Mouse (Mus musculus) frontal cortex, postnatal 14 days (tissue): ENCODE data around the gene Tspyl4.
"Not testable (repeated sequence)": the region's sequence is repeated elsewhere in the genome, so short reads cannot be mapped to it uniquely, and the experiment has no call there.

Experiments
- DNase-seq, 2 experiments: peaks; one replicate each; pipeline ENCODE4 v3.0.0; 2022; ENCODE audit warnings: low spot score in 2 of 2

Gene Tspyl4

DNA sequence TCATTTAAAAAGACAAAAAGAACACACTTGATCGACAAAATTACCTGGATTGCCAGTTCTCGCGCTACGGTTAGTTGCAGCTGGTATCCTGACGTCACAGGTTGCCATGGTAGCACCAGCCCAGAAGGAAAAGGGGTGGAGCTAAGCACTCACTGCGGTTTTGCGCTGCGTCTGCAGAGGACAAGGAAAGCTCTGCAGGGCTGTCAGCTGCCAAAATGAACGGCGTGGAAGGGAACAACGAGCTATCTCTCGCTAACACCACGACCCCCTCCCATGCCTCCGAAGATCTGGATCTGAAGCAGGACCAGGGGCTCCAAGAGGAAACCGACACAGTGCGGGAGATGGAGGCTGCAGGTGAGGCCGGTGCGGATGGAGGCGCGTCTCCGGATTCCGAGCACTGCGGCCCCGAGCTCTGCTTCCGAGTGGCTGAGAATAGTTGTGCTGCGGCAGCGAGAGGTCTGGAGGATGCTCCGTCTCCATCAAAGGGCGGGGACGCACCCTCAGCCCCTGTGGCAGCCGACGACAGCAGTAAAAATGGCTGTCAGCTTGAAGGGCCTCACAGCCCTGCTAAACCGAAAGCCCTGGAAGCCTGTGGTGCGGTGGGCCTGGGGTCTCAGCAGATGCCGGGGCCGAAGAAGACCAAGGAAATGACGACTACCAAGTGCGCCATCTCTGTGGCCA lies at the start of gene Tspyl4:
Gene Tspyl4, plus strand, starts transcription at position 144 of the 681 bp plus-strand sequence.
- DNase-seq: peak; percentile 91 to 93

DNA sequence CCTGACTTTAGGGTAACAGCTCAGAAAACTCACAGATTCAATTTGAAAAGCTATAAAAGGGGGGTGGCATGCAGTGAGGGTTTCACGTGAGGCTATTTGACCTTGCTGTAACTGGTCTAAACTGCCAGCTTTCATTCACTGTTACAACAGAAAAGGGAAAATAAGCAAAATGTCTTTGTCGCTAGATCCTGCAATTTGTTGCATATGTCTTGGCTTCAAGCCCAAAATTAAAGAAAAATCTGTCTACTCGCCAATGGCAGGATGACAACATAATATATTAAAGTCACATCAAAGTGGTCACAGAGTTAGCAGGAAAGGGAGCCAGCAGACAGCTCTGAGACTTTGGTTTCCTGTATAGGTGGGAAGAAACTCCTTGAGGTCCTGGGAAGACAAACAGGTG lies 49.5 kb upstream of the Tspyl4 start:
- no peak for DNase-seq

DNA sequence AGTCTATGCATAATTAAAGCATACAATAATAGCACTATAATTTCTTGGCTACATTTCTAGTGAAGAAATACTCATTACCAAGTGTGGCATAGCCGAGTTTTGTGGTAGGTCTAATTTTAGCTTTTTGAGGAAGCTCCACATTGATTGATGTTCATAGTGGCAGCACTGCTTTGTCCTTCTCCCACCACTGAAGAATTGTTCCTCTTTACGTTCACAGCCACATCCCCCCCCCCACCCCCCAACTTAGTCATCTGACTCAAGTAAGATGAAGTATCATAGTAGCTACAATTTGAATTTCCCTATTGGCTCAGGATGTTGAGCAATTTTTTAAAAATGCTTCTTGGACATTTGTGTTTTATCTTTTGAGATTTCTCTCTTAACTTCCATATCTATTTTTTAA lies 47.6 kb upstream of the Tspyl4 start:
- DNase-seq: no peak

DNA sequence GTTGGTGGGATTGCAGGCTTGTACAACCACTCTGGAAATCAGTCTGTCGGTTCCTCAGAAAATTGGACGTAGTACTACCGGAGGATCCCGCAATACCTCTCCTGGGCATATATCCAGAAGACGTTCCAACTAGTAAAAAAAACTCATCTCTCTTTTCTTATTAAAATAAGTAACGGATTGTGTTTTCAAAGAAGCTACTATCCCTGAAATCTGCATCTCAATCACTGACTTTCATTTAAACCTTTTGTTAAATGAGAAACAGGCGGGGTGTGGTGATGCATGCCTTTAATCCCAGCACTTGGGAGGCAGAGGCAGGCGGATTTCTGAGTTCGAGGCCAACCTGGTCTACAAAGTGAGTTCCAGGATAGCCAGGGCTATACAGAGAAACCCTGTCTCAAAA lies 44.4 kb upstream of the Tspyl4 start:
- DNase-seq: not testable (repeated sequence)

DNA sequence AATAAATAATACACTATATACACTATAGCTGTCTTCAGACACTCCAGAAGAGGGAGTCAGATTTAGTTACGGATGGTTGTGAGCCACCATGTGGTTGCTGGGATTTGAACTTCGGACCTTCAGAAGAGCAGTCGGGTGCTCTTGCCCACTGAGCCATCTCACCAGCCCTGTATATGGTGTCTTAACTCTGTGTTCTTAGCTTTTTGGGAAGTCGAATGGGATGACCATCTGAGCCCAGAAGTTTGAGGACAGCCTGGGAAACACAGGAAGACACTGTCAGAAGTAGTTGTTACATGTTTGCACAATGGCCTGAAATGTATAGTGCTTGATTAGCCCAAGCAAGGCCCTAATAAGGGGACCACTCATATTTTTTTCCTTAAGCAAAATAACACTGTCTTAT lies 32.1 kb upstream of the Tspyl4 start:
- DNase-seq: no peak

DNA sequence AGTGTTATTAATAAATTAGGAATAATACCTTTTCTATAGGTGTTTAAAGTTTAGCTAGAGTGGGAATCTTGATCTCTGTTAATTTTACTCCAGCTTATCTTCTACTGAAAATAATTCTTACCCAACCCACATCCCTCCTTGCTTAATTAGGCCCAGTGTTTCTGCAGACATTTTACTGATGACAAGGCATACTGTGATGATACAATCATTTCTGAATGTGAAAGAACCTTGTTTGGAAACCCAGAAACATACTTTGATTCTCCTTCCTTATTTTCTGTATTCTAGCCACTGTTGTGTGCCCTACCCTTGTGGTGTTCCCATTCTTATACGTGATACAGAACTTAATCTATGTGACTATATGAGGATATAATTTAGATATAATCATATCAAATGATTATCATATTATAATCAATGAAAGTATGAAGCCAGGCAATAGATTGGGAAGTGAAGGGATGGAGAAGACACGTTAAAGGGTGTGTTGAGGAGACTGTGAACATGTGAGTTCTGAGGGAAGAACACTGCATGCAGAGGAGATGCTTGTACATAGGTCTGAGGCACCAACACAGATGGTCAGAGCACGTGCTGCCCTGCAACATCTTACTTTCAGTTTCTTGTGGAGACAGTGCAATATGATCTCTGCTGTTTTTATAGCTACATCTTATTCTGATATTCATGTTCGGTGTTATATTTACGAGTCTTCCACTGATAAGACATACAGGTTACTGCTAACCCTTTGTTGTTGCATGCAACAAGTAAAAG lies 29.8 kb upstream of the Tspyl4 start:
- no peak for DNase-seq

DNA sequence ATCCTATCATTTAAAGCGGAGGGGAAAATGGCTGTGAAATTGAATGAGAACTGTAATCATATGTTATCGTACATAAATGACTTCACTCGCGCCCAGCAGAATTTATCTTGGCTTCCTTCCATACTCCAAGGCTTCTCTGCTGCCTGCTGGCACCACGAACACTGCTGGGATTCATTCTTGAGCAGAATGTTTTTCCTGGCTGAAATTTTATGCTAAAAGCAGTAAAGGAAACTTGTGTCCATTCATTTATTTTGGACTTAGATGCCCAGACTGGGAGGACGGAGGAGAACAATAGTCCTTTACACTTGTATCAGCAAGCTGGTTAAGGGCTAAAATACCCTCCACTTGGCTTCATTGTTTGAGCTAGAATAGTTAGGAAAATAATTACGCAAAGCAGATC lies 25.6 kb upstream of the Tspyl4 start:
- no peak for DNase-seq

DNA sequence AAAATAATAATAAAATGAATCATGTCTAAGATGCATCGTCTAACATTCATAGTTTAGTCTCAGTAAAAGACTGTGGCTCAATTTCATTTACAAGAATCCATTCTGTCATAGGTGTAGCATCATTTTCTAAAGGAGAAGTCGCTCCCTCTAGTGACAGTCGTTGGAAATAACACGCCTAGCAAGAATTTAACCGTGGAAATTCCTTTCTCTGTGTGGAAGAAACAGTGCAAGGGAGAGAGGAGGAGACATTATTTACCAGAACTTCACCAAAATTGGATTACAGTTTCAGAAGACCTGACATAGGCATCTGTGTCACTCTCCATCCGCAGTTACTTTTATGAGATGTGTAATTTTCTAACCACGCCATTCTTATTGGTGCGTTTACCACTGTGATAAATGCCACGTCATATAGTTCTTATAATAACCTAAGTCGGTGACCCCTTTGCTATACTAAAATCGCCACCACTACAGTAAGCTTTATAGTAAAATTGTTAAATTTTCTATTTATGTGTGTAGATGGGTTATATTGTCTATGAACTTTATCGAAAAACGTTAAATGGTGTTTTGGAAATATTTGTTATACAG lies 16.6 kb upstream of the Tspyl4 start:
- peak in 1 of 2 experiments; percentile 33 for DNase-seq

DNA sequence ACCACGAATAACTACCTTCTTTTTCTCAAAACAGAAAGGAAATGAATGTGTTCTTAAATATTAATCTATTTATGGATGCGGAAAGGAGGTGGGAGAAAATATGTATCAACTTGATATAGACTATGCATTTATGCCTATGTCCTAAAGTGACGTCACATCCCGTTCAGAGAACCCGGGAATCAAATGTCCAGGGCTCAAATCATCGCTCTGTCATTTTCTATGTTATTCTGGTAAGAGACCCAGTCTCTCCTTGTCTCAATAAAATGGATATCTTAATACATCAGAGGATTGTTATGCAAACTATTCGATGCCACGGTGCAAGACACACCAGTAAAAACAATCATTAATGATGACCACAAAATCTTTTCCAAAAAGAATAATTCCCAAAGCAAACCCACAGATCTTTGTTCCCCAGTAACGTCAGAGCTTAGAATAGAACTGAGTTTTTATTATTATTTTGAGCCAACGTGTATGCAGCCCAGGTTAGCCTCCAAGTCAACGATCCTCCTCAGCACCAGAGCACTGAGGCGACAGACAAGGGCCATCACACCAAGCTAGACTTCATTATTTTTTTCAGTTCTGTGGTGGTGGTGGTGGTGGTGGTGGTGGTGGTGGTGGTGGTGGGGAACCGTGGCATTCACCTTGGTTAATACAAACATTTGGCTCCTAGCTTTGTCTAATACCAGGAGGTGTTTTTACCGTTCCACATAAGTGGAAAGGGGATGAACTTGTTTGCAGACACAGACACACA lies 15.9 kb upstream of the Tspyl4 start:
- no peak for DNase-seq

DNA sequence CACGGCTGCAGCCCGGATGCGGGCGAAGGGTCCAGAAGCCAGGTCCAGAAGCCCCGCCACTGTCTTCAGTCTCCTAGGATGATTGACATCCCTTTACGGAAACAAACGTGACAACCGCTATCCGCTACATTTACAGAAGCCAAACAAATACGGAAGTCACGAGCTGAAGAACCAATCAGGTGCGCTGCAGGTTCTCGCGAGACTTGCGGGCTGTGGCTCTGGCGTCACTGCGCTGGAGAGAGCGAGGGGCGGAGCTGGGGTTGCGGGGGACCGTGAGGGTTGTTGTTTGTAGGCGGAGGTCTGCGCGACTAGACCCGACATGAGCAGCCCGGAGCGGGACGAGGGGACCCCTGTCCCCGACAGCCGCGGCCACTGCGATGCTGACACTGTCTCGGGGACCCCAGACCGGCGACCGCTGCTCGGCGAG lies 15.3 kb upstream of the Tspyl4 start, which contains the start of gene Tspyl1:
Gene Tspyl1, plus strand, starts transcription at position 229 of the 427 bp plus-strand sequence.
- DNase-seq: peak; percentile 95 to 96

DNA sequence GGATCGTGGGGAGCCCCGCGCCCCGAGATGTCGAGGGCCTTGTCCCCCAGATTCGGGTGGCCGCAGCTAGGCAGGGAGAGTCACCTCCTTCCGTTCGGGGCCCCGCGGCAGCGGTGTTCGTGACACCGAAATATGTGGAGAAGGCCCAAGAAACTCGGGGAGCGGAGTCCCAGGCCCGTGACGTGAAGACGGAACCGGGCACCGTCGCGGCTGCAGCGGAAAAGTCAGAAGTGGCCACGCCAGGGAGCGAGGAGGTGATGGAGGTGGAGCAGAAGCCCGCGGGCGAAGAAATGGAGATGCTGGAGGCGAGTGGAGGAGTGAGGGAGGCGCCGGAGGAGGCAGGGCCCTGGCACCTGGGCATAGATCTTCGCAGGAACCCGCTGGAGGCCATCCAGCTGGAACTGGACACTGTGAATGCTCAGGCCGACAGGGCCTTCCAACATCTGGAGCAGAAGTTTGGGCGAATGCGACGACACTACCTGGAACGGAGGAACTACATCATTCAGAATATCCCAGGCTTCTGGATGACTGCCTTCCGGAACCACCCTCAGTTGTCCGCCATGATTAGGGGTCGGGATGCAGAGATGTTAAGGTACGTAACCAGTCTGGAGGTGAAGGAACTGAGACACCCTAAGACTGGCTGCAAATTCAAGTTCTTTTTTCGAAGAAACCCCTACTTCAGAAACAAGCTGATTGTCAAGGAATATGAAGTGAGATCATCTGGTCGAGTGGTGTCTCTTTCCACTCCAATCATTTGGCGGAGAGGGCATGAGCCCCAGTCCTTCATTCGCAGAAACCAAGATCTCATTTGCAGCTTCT lies 14.6 kb upstream of the Tspyl4 start:
- peak in 1 of 2 experiments; percentile 51 for DNase-seq

DNA sequence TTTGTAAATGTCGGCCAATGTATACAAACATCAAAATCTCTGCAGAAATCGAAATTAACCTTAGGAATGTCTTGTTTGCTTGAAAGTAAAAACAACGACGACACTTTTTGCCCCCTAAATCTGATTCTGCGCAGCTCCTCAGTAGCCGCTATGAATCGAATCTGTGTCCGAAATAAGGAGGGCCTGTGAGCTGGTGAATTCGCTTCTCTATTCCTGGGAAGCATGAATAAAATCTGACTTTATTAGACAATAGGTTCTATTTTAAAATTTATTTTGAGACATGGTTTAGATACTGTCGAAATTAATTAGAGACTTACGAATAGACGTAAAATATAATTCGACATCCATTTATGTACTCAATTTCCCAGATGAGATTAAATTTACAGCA lies 337 bp upstream of the Tspyl4 start:
- no peak for DNase-seq

DNA sequence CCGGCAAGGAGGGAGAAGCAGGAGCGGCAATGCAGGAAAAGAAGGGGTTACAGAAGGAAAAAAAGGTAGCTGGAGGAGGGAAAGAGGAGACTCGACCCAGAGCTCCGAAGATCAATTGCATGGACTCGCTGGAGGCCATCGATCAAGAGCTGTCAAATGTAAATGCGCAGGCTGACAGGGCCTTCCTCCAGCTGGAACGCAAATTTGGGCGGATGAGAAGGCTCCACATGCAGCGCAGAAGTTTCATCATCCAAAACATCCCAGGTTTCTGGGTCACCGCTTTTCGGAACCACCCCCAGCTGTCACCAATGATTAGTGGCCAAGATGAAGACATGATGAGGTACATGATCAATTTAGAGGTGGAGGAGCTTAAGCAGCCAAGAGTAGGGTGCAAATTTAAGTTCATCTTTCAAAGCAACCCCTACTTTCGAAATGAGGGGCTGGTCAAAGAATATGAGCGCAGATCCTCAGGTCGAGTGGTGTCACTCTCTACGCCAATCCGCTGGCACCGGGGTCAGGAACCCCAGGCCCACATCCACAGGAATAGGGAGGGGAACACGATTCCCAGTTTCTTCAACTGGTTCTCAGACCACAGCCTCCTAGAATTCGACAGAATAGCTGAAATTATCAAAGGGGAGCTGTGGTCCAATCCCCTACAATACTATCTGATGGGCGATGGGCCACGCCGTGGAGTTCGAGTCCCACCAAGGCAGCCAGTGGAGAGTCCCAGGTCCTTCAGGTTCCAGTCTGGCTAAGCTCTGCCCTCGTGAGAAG lies 925 bp downstream of the Tspyl4 start:
- DNase-seq: no peak

DNA sequence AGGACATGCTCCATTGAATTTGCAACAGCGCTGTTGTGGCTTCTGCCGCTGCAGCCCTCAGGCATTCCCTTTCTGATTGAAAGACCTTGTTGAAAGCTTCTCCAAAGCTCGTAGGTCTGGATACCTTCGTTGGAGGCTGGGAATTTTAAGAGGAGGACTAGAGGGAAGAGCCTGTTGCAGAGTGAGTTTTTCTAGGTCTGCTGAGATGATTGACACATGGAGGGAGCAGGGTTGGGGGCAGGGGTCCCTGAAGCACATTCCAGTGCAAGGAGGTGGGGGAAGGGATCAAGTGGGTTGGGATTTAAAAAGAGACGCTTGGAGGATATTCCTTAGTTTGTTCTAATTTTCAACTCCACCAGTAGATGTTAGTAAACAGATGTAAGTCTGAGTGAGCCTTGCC lies 3.1 kb downstream of the Tspyl4 start:
- DNase-seq: no peak

DNA sequence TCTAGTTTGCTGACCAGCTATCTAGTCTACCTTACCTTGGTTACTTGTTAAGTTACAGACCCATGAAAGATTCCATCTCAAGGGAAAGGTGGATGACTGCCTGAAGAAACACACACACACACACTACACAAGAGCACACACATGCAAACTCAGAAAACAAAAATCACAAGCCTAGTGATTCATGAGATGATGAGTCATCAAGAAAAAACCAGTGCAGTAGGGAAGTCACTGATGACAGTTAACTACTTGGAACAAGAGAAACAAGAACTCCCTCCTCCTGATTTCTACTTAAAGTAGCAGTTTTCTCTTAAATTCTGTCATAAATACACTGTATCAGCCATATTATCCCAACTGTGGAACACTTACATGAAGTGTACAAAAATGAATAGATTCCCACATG lies 9.8 kb downstream of the Tspyl4 start:
- no peak for DNase-seq

DNA sequence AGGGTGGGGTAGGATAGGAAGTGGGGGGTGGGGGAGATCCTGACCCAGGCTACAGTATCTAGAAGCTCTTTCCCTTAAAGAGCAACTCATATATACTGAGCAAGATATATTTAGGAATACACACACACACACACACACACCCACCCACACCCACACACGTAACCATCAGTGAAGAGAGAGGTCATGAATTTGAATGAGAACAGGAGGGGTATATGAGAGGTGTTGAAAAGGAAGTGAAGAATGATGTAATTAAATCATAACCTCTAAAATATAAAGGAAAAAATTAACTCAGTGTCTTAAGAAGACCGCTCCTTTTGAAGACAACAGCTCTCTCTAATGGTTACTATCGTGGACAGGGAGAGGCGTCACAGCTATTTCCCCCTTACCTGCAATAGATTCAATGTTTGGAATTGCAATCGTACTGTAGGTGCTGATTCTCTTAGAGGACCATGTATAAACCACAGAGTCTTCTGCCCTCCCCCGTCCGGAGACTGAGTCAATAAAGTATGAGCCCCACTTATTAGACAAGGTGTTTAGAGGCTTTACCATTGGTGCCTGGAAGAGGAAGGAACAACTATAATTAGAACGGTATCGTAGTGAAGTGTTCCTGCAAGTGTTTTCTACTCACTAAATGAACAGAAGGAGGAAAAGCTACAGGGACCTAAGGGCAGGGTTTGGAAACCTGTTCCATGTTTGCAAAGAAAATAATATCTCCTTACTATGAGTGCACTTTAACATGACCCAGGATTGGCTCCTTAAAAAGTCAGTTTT lies 12.9 kb downstream of the Tspyl4 start:
- DNase-seq: no peak

DNA sequence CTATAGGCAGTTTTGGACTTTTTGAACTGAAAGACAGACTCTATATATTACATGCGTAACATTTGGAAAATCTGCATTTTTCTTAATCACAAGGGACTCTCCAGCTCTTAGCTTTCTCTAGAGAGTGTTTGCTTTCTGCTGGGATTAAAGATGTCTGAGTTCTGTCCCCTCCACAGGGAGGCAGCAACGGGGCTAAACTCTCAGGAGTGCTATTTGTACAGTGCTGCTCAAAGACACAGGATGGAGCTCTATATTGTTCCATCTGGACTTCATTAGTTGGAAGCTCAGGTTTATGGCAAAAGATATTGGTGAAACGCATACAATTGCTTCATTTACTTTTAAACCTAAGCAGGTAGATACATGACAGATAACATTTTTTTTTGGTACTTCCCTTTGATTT lies 15.3 kb downstream of the Tspyl4 start:
- no peak for DNase-seq

DNA sequence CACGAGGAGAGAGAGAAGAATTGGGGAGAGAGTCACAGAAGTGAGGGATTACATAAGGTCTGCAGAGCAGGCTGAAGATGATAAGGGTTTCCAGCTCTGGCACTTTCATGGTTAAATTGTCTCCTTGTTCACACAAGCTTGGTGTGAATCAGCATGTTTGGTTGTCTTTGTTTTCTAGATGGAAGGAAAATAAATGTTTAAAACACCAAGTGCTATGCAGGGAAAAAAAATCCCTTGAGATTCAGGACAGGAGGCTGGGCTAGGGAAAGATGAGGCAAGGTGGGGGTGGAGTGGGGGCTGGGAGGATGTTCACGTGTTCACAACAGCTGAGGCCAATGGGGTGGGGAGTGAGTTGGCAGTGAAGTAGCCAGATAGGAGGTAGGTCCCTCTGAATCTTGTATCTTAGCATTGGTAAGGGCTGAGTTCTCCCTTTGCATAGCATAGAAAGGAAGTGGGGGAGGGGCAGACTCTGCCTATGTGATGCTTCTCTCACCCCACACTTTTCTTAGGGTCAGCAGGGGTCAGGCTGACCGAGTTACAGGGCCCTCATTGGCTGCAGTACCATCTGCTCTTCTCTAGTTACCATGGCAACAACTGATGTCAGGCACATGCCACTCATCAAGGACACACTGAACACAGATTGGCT lies 19.5 kb downstream of the Tspyl4 start:
- peak; percentile 50 to 62 for DNase-seq

DNA sequence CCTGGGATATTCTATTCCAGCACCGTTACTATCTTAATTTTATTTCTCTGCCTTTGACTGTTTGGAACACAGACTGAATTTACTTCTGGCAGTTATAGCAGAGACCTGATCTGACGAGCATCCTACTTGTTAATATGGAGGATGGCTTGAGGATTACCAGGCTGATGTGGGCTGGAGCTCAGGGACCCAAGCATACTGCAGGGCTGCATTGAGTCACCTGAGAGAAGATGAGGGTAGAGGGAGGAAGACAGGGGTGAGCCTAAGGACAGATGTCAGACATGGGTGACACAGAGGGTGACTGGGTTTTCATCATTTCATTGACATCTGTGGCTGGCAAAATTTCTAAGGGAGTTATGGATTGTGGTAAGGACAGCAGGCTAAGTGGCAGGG lies 20.0 kb downstream of the Tspyl4 start:
- no peak for DNase-seq
